ENCODE assay signal across 9 mouse cellular contexts in genomic region chr3:101667767-101668387, GRCm38 (mm10).
DNase-seq lines count a peak whose midpoint lies in the region; ATAC-seq lines count a peak whose summit lies in the region.
"Had no signal": no experiment of that assay in that cellular context is flagged by ENCODE, and none has a peak within 500 bp of the region (broad histone marks: within the 10 kb centered on the region; RNA-seq: fewer than 3 reads in every experiment).

No protein-coding gene starts in this region.

- intact Hi-C loops in gastrocnemius, postnatal 36 days (cut with DNase I): no loop called here

- ATAC-seq in kidney, embryonic 16.5 days (ENCODE audit: low FRiP score, low TSS enrichment): no peak
- no peak for ATAC-seq in embryonic facial prominence, embryonic 15.5 days (ENCODE audit: insufficient number of reproducible peaks, low FRiP score, low TSS enrichment, low read depth)
- ATAC-seq in midbrain, embryonic 13.5 days: peak; percentile 62
- no peak for ATAC-seq in inflammation-experienced regulatory T-cells, adult 6 months

- H3K4me1 ChIP-seq in kidney, embryonic 16.5 days (ENCODE audit: insufficient read depth, low read length): no peaks in the 10 kb centered on the region; the same call in 1 of the 2 replicates
- H3K4me1 ChIP-seq in embryonic facial prominence, embryonic 10.5 days: peaks cover 9% of the 10 kb centered on the region
- peaks cover 6% of the 10 kb centered on the region; the same call in 1 of the 2 replicates for H3K4me1 ChIP-seq in embryonic facial prominence, embryonic 15.5 days
- peaks cover 10% of the 10 kb centered on the region for H3K4me1 ChIP-seq in midbrain, embryonic 13.5 days (replicated peaks)

- H3K9me3 ChIP-seq in kidney, embryonic 16.5 days (ENCODE audit: low read length): no peaks in the 10 kb centered on the region
- H3K9me3 ChIP-seq in embryonic facial prominence, embryonic 10.5 days: no peaks in the 10 kb centered on the region
- H3K9me3 ChIP-seq in embryonic facial prominence, embryonic 15.5 days (replicated peaks): no peaks in the 10 kb centered on the region
- no peaks in the 10 kb centered on the region for H3K9me3 ChIP-seq in midbrain, embryonic 13.5 days
- H3K9me3 ChIP-seq: megakaryocyte, embryonic 14.5 days had no signal

- H3K4me2 ChIP-seq in kidney, embryonic 16.5 days (replicated peaks; ENCODE audit: low read depth, low read length): no peak overlapping the region
- H3K4me2 ChIP-seq in embryonic facial prominence, embryonic 15.5 days (replicated peaks): peak overlapping the region; percentile 0; the same call in 1 of the 2 replicates
- no peak overlapping the region for H3K4me2 ChIP-seq in midbrain, embryonic 13.5 days (replicated peaks)

- H3K27ac ChIP-seq in kidney, embryonic 16.5 days (ENCODE audit: low read length): peak overlapping the region; percentile 90
- peak overlapping the region; percentile 73 for H3K27ac ChIP-seq in embryonic facial prominence, embryonic 10.5 days (replicated peaks)
- peak overlapping the region; percentile 84 for H3K27ac ChIP-seq in embryonic facial prominence, embryonic 15.5 days (replicated peaks)
- H3K27ac ChIP-seq in midbrain, embryonic 13.5 days: no peak overlapping the region; the same call in 1 of the 2 replicates

- no peaks in the 10 kb centered on the region for H3K27me3 ChIP-seq in kidney, embryonic 16.5 days (ENCODE audit: insufficient read depth, low read length)
- no peaks in the 10 kb centered on the region for H3K27me3 ChIP-seq in embryonic facial prominence, embryonic 10.5 days (replicated peaks; ENCODE audit: low read depth, poor library complexity, severe bottlenecking)
- no peaks in the 10 kb centered on the region for H3K27me3 ChIP-seq in embryonic facial prominence, embryonic 15.5 days
- H3K27me3 ChIP-seq in midbrain, embryonic 13.5 days: no peaks in the 10 kb centered on the region

- H3K36me3 ChIP-seq in kidney, embryonic 16.5 days (ENCODE audit: insufficient read depth, low read length): no peaks in the 10 kb centered on the region
- H3K36me3 ChIP-seq in embryonic facial prominence, embryonic 10.5 days (replicated peaks): no peaks in the 10 kb centered on the region
- H3K36me3 ChIP-seq in embryonic facial prominence, embryonic 15.5 days: no peaks in the 10 kb centered on the region
- H3K36me3 ChIP-seq in midbrain, embryonic 13.5 days: no peaks in the 10 kb centered on the region

- DNase-seq in kidney, adult 9 months: no peak
- DNase-seq in embryonic facial prominence, embryonic 10.5 days (ENCODE audit: low spot score): no peak
- no peak for DNase-seq in gastrocnemius, postnatal 36 days
- no peak for DNase-seq in heart, adult 9 months (ENCODE audit: low spot score in 2 of 2)

- H3K4me3 ChIP-seq in kidney, embryonic 16.5 days (ENCODE audit: low read length): no peak overlapping the region
- H3K4me3 ChIP-seq in embryonic facial prominence, embryonic 10.5 days: no peak overlapping the region
- H3K4me3 ChIP-seq in embryonic facial prominence, embryonic 15.5 days (replicated peaks): no peak overlapping the region
- H3K4me3 ChIP-seq in midbrain, embryonic 13.5 days (replicated peaks): no peak overlapping the region
- H3K4me3 ChIP-seq: megakaryocyte, embryonic 14.5 days had no signal

- peak overlapping the region; percentile 9; the same call in 1 of the 2 replicates for H3K9ac ChIP-seq in kidney, embryonic 16.5 days (replicated peaks; ENCODE audit: low read length)
- no peak overlapping the region for H3K9ac ChIP-seq in embryonic facial prominence, embryonic 15.5 days
- H3K9ac ChIP-seq in midbrain, embryonic 13.5 days (replicated peaks): no peak overlapping the region

- WGBS in kidney, embryonic 16.5 days: 79% methylated on average over 10 of the region's 10 CpGs
- WGBS in embryonic facial prominence, embryonic 10.5 days: 63% methylated on average over 10 of the region's 10 CpGs
- WGBS in embryonic facial prominence, embryonic 15.5 days: 64% methylated on average over 10 of the region's 10 CpGs
- 48% methylated on average over 10 of the region's 10 CpGs for WGBS in midbrain, embryonic 13.5 days
